Mouse (Mus musculus): ENCODE measurements around the gene Olfr1180.
"Not testable (repeated sequence)": the region's sequence is repeated elsewhere in the genome, so short reads cannot be mapped to it uniquely, and the experiment has no call there.

GRCm38 (mm10) chr2:88454567-88454966 is 35.6 kb upstream of the Olfr1180 start, which contains the start of gene Olfr1183:
- TF ChIP-seq CTCF (IDR thresholded peaks at IDR 0.05; ENCODE audit: borderline replicate concordance, extremely low read depth, insufficient read depth, insufficient read length); POLR2A (IDR thresholded peaks at IDR 0.05; ENCODE audit: borderline replicate concordance, extremely low read depth, insufficient read depth, insufficient read length, poor library complexity, severe bottlenecking): not testable (repeated sequence)

Data from brain, embryonic 14.5 days (tissue).